Mouse (Mus musculus) telencephalon, adult 2 months (tissue): ENCODE measurements around the gene Il17rd.

ENCODE experiments used
- DNase-seq: peaks from one replicate; pipeline ENCODE4 v3.0.0-alpha.2; 2011; ENCODE audit warnings: low read depth, low spot score

Il17rd gene

DNA sequence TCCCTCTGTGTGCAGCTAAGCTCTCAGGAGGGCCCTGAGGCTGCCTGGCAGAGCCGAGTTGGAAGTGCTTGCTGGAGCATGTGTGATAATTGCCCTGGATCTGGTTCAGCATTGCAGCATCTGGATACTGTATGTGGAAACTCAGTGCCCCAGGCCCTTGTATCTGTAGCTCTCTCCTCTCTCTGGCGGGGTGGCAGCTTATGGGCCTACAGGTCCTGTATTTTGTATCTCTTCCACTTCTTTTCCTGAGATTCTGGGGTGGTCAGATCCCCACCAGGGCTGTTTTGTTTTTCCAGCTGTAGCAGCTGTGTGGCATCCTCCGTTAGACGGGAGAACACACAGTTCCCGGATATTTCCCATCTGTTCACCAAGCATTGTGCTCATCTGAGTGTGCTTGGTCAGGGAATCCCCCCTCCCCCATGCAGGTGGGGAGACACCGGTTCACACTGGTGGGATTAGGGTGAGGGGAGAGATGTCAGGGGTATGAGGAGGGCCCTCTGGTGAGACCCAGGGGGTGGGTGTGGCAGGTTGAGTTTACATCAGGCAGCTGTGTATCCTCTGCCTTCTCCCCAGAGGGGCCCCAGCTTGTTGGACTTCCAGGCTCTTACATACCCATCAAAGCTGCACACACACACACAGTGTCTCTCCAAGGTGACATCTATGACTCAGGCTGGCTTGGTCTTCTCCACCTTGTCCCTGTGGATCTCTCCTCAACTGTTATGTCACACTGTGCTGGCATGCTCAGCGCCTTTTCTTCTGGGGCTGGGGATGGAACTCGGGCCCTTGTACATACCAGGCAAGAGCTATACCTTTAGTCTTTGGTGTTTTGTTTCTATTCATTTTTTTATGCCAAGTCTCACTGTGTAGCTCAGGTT, 106.7 kb downstream of the Il17rd start:
- no peak for DNase-seq

DNA sequence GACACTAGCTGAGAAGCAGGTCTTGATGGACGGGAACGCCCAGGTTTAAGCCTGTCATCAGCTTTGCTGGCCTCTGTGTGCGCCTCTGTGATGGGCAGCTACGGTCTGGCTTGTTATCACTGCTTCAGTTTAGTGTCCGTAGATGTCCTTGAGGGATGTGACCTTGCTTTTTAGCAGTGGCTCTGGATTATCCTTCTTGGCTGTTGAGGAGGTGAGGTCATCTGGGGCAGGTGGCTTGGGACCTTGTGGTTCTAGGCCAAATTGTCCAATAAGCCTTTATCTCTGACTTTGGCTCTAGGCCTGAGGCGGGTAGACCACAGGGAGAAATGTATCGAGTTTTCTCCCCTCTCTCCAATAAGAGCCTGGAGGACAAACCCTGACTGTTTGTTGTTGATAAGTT, 109.0 kb downstream of the Il17rd start:
- DNase-seq: no peak

DNA sequence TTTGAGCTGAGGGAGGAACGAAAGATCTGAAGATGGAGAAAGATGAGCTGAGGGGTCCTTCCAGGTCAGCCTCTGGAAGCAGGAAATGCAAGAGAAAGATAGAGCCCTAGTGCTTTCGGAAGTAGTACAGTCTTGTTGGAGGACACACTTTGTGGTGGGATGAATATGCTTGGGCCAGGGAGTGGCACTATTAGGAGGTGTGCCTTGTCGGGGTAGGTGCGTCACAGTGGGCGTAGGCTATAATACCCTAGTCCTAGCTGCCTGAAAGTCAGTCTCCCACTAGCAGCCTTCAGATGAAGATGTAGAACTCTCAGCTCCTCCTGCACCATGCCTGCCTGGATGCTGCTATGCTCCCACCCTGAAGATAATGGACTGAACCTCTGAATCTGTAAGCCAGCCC, 110.7 kb downstream of the Il17rd start:
- DNase-seq: no peak

DNA sequence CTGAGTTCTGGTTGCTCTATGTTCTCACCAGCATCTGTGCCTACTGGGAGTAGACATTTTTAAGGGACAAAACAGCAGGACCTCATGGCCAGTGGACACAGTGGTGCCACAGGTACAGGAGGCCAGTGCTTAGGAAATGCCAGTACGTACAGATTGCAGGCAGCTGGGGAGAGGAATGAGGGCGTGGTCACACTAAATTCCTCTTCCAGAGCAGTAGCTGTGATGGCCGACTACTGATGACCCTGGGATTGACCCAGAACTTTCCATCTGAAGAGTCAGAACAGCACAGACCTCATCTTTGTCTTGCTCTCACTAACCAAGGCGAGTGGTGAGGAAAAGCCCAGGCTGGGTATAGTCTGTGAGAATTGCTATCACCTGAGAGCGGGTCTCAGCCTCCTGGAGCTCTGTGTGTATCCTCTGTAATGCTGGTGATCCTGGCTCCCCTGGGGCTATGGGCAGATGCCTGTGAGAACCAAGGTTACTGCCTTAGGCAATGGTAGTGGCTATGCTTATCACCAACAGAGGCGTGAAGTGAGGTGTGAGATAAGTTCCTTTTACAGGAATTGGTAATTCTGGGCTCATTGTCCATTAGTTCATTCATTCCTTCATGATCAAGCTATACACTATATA, 111.4 kb downstream of the Il17rd start:
- no peak for DNase-seq

DNA sequence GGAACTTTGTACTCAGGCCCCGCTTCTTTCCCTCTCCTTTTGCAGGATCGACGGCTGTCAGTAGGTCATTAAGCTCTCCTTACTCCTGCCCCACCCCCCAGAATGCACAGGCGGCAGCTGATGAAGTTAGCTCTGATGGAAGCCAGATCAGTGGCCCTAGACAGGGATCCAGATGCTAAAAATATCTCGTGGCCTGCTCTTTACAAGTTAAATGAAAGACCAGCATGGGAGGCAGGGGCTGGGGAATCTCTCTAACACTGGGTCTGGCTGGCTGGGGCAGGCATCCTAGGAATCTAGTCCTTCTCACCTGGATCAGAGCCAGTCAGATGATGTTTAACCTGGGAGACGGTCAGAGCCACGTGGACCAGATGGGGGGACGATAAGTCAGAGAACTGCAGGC, 112.7 kb downstream of the Il17rd start:
- DNase-seq: no peak

DNA sequence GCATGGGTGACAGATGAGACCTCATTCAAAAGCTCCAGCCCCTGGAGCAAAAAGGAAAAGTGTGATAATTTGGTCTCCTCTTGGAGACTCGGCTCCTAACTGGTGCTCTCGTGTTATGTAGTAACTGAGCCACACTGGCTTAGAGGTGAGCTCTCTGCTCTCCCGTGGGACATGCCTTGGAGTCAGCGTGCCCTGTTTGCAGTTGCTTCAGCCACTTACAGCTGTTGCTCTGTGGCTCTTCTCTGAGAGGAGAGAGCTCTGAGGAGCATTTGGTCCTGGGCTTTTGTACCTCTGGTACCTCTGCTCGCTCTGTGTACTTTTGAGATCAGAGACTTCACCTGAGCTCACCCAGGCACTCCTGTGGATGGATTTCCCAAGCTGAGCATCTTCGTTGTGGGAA, 116.3 kb downstream of the Il17rd start:
- no peak for DNase-seq

DNA sequence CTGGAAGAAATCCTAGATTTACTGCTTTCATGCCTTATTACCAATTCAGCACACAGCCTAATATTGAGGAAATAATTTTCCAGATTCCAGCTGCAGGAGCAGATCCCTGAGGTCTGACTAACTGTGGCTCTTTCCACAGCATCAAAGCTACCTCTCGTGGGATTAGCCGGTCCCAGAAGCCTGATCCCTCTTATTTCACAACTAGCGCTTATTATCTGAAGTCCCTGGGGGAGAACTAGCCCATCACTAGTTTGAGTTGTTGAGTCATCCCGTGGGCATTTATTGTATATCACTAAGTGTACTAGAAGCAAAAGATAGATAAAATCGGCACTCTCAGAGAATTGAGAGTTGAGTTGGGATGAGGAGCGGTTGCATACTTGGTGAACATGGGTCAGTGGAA, 117.3 kb downstream of the Il17rd start:
- no peak for DNase-seq
